Mouse (Mus musculus) MN1 (cell line): ENCODE data around the gene 2210017I01Rik.

Experiments used
- DNase-seq: peaks from one replicate; pipeline ENCODE4 v3.0.0-alpha.2; 2016; ENCODE audit warnings: low spot score

The 2210017I01Rik gene

GRCm38 (mm10) chr3:92565418-92565817 is 41.9 kb downstream of the 2210017I01Rik start:
- no peak for DNase-seq
